Mouse (Mus musculus) neural tube, embryonic 12.5 days (tissue): ENCODE results near the gene Igll1. TPM values are rescaled to one million over a fixed set of nuclear protein-coding genes. Genes with fewer than 3 reads are reported as not detected.

Source experiments
- ATAC-seq: fragments of 200-750 bp; cut with Nextera tagmentation; 2 replicates; pipeline ENCODE4 v1.8.0; 2017; ENCODE audit warnings: low read depth, mild to moderate bottlenecking, moderate TSS enrichment, moderate library complexity; ENCODE audit not compliant: low FRiP score
- H3K27ac ChIP-seq: fragments of 300-500 bp; sonication (generic); 2 replicates; pipeline ENCODE4 v1.5.1; 2016
- H3K27me3 ChIP-seq: fragments of 300-500 bp; sonication (generic); replicated peaks from 2 replicates; pipeline ENCODE4 v1.6.1; 2016; ENCODE audit warnings: mild to moderate bottlenecking
- H3K36me3 ChIP-seq: fragments of 300-500 bp; sonication (generic); 2 replicates; pipeline ENCODE4 v1.6.1; 2016; ENCODE audit warnings: mild to moderate bottlenecking
- H3K4me1 ChIP-seq: fragments of 300-500 bp; sonication (generic); 2 replicates; pipeline ENCODE4 v1.6.1; 2016
- H3K4me2 ChIP-seq: fragments of 300-500 bp; sonication (generic); replicated peaks from 2 replicates; pipeline ENCODE4 v1.6.1; 2016; ENCODE audit warnings: mild to moderate bottlenecking
- H3K4me3 ChIP-seq: fragments of 300-500 bp; sonication (generic); 2 replicates; pipeline ENCODE4 v1.5.1; 2016
- H3K9ac ChIP-seq: fragments of 300-500 bp; sonication (generic); 2 replicates; pipeline ENCODE4 v1.6.1; 2016; ENCODE audit warnings: mild to moderate bottlenecking
- H3K9me3 ChIP-seq: fragments of 300-500 bp; sonication (generic); 2 replicates; pipeline ENCODE4 v1.6.1; 2016; ENCODE audit warnings: mild to moderate bottlenecking
- WGBS: fragments of 180-500 bp; shearing (Covaris S2); methylation state at CpG from one replicate; pipeline ENCODE4 v1.1.7; 2016; 5-methylcytosine and 5-hydroxymethylcytosine counted together
- polyA plus RNA-seq: library from polyadenylated mRNA; unstranded; fragments of >200 nt; fragmentation: Nextera tagmentation; extraction: Ambion mirVana; gene quantifications from 2 replicates; pipeline ENCODE4 v1.2.1, GENCODE M21; 2016

Igll1 gene
- polyA plus RNA-seq = 0.17 TPM in 1 of 2 replicates, not detected in the other

DNA sequence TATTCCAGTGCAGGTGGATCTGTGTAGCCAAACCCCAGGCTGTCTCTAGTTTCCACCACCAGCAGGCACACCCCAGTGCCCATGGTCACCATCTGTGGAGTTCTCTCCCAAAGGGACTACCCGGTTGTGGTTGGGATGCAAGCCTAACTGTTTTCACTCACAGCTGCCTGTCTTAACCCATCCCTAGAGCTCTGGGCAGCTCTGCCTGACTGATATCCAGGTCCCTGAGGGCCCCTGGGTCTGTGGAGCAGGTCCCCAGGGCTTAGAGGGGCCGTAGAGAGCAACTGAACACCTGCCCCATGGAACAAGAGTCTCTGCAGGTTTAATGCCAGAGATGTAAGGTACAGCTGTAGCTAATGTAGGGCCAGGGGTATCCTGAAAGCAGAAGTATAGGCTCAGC lies at the start of gene Igll1:
Gene Igll1 (minus strand): TSS at position 8 of the 400 bp plus-strand sequence.
- Histone ChIP-seq H3K9me3 (no peaks in the 10 kb centered on the region), H3K4me3 (no peak within 1 kb of the TSS), H3K27ac (no peak within 1 kb of the TSS), H3K4me1 (no peaks in the 10 kb centered on the region), H3K36me3 (no peaks in the 10 kb centered on the region), H3K9ac (no peak within 1 kb of the TSS), H3K27me3 (no peaks in the 10 kb centered on the region), H3K4me2 (no peak within 1 kb of the TSS)
- no peak for ATAC-seq
- WGBS = 79% methylated on average over 2 of the region's 2 CpGs

- peaks cover 77% of the 10 kb centered on the region for H3K36me3 ChIP-seq
Observed at GRCm38 (mm10) chr16:16913440-16913839, 49.7 kb upstream of the Igll1 start.

DNA sequence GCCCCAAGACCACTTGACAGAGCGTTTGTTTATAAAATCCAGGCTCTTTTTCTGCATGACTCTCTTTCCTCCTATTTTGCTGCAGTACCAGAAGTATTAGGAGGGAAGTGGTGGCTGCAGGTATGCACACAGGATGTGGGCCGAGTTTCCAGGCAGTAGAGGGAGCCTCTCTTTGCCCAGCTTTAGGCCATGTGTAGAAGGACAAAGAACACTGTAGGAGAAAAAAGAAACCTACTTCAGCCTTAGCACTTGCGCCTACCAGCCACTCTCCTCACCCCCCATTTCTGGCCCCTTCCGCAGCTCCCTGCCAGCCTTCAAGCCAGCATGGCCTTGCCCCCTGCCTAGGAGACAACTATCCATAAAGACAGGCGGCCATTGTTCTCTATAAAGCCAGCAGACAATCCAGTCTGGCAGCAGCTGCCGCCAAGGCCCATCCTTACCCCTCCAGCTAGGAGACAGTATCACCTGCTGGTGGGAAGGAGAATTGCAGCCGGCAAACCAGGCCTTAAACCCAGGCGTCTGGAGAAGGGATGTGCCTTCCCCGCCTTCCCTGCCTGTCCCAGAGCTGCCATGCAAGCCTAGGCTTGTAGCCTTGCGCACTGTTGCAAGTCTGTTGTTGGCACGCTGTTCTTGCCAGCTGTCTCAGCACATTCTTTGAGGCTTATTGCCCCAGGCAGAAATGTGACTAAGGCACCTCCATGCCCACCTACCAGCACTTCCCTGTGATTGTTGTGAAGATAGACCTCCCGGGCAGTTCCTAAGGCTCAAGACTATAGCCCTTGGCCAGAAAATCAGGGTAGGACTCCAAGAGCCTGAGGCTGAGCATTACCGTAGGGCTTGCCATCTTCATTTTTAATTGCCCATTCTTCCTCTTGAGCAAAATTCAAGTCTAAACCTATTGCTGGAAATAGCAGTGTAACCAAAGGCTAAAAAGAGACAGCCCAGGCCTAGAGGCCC lies 48.1 kb upstream of the Igll1 start:
- Histone ChIP-seq H3K9me3 (no peaks in the 10 kb centered on the region), H3K36me3 (peaks cover 66% of the 10 kb centered on the region), H3K27me3 (no peaks in the 10 kb centered on the region), H3K27ac (peak overlapping the region; percentile 27; the same call in 1 of the 2 replicates), H3K4me2 (no peak overlapping the region), H3K4me1 (peaks cover 8% of the 10 kb centered on the region), H3K9ac (no peak overlapping the region; the same call in 1 of the 2 replicates), H3K4me3 (no peak overlapping the region)
- 33% methylated on average over 13 of the region's 13 CpGs for WGBS
- peak; percentile 97 for ATAC-seq

More at GRCm38 (mm10) chr16:16913440-16913839, 49.7 kb upstream of the Igll1 start:
- peaks cover 8% of the 10 kb centered on the region for H3K4me1 ChIP-seq
- WGBS = 81% methylated on average over 1 of the region's 1 CpGs
- no peak overlapping the region for H3K27ac ChIP-seq
- H3K4me2 ChIP-seq = no peak overlapping the region
- H3K27me3 ChIP-seq = no peaks in the 10 kb centered on the region
- H3K9me3 ChIP-seq = no peaks in the 10 kb centered on the region
- no peak overlapping the region for H3K4me3 ChIP-seq
- no peak overlapping the region for H3K9ac ChIP-seq
- ATAC-seq = no peak

DNA sequence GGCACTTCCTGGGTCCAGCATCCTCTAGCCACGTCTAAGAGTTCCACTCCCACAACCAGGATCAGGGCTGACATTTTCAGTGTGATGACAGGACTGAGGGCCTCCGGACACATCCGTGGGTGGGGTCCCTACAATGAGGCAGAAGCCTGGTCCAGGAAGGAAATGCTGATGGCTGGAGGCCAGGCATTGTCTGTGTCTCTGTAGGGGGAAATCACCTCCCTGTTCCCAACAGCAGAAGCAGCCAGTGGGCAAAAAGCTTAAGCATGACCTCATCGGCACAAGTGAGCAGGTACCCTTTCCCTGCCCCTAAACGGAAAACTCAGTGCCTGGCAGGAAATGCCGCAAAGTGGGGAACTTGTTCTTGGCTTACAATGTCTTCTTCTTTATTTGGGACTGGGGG lies 44.0 kb upstream of the Igll1 start:
- Histone ChIP-seq H3K27ac (no peak overlapping the region), H3K4me3 (no peak overlapping the region), H3K4me1 (peaks cover 8% of the 10 kb centered on the region), H3K9ac (no peak overlapping the region), H3K27me3 (no peaks in the 10 kb centered on the region), H3K36me3 (peaks cover 57% of the 10 kb centered on the region), H3K9me3 (no peaks in the 10 kb centered on the region), H3K4me2 (no peak overlapping the region)
- 85% methylated on average over 6 of the region's 6 CpGs for WGBS
- no peak for ATAC-seq

- no peaks in the 10 kb centered on the region for H3K4me1 ChIP-seq
- H3K4me3 ChIP-seq = no peak overlapping the region
- no peaks in the 10 kb centered on the region for H3K27me3 ChIP-seq
- H3K36me3 ChIP-seq = peaks cover 39% of the 10 kb centered on the region
- 86% methylated on average over 5 of the region's 5 CpGs for WGBS
- no peak overlapping the region for H3K27ac ChIP-seq
- no peak for ATAC-seq
- H3K9ac ChIP-seq = no peak overlapping the region
- H3K9me3 ChIP-seq = no peaks in the 10 kb centered on the region
- no peak overlapping the region for H3K4me2 ChIP-seq
Observed at GRCm38 (mm10) chr16:16903188-16903587, 39.4 kb upstream of the Igll1 start.

DNA sequence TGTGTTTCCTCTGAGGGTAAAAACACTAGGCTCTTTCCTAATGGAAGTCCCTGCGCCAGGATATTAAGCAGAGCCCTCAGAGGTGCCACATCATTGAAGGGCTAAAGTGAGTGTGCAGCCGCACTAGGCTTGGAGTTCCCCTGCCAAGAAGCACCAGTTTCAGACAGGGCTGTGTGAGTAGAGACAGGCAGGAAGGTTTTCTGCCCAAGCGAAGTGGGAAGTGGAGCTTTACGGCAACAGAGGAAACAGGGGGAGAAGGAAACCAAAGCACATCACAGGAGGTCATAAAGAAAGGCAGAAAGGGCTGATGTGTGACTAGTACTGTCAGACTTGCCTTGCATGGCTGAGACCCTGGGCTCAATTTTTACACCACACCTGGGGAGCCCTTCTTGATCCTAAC lies 38.5 kb upstream of the Igll1 start:
- Histone ChIP-seq H3K4me1 (peaks cover 5% of the 10 kb centered on the region), H3K27ac (no peak overlapping the region), H3K4me3 (no peak overlapping the region), H3K36me3 (peaks cover 34% of the 10 kb centered on the region), H3K27me3 (no peaks in the 10 kb centered on the region), H3K9me3 (no peaks in the 10 kb centered on the region), H3K9ac (no peak overlapping the region), H3K4me2 (no peak overlapping the region)
- ATAC-seq = no peak
- WGBS = 89% methylated on average over 4 of the region's 4 CpGs

DNA sequence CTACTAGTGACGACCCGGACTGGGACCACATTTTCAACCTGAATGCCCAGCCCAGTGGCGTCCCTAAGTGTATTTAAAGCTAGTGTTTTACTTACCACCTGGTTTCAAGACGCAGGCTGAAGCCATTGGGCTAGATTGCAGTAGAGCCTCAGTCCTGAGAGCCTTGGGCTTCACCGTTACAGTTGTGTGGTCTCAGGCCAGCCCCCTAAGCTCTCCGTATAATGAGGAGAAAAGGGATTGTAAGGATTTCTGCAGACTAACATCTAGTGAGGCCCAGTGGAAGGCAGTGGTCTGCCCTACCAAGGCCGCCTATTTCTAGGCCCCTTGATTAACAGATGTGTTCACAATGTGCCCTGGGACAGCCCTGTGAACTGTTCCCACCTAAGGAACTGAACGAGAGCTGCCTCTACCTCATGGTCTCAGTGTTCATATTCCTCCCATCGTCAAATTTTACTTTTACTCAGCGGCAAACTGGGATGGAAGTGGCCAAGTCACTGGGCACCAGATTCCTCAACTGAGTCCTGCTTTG lies 33.3 kb upstream of the Igll1 start:
- ATAC-seq = no peak; the same call in none of the 2 replicates
- no peak overlapping the region for H3K27ac ChIP-seq
- no peaks in the 10 kb centered on the region for H3K27me3 ChIP-seq
- 32% methylated on average over 10 of the region's 10 CpGs for WGBS
- peak overlapping the region; percentile 56 for H3K4me3 ChIP-seq
- peak overlapping the region; percentile 67 for H3K9ac ChIP-seq
- H3K4me1 ChIP-seq = peaks cover 10% of the 10 kb centered on the region
- H3K9me3 ChIP-seq = no peaks in the 10 kb centered on the region
- peaks cover 26% of the 10 kb centered on the region for H3K36me3 ChIP-seq
- peak overlapping the region; percentile 74 for H3K4me2 ChIP-seq

- Histone ChIP-seq H3K36me3 (peaks cover 32% of the 10 kb centered on the region), H3K27ac (no peak within 1 kb of the TSS), H3K4me1 (peaks cover 10% of the 10 kb centered on the region), H3K27me3 (no peaks in the 10 kb centered on the region), H3K9ac (peak within 1 kb of the TSS; percentile 67), H3K4me2 (peak within 1 kb of the TSS; percentile 74), H3K9me3 (no peaks in the 10 kb centered on the region), H3K4me3 (peak within 1 kb of the TSS; percentile 56)
- peak; percentile 92 for ATAC-seq
- under 1% methylated on average over 29 of the region's 29 CpGs for WGBS
Observed at GRCm38 (mm10) chr16:16896382-16897055, 32.7 kb upstream of the Igll1 start, which contains the start of gene Ppm1f. Gene Ppm1f, plus strand, starts transcription at chr16:16896469.

DNA sequence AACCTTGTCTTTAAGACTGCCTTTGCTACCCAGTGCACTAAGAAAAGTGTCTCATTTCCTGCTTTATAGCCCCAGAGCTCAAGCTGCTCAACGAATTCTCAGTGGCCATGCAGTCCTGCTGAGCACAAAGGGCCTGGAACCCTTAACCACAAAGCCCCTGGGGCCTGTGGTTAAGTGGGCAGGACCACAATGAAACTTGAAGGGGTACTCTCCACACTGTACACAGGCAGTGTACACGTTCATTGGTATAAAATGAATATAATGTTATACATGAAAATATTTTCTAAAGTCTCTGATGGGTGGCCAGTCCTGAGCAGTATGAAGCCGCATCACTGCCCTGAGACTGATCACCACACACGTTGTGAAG lies 32.2 kb upstream of the Igll1 start:
- H3K36me3 ChIP-seq = peaks cover 37% of the 10 kb centered on the region
- H3K4me3 ChIP-seq = no peak overlapping the region
- H3K27me3 ChIP-seq = no peaks in the 10 kb centered on the region
- no peaks in the 10 kb centered on the region for H3K9me3 ChIP-seq
- no peak overlapping the region; the same call in 1 of the 2 replicates for H3K9ac ChIP-seq
- no peak for ATAC-seq
- 20% methylated on average over 4 of the region's 4 CpGs for WGBS
- peak overlapping the region; percentile 74 for H3K4me2 ChIP-seq
- peaks cover 10% of the 10 kb centered on the region for H3K4me1 ChIP-seq
- no peak overlapping the region for H3K27ac ChIP-seq

- H3K9me3 ChIP-seq = no peaks in the 10 kb centered on the region
Observed at GRCm38 (mm10) chr16:16892366-16892765, 28.6 kb upstream of the Igll1 start.

DNA sequence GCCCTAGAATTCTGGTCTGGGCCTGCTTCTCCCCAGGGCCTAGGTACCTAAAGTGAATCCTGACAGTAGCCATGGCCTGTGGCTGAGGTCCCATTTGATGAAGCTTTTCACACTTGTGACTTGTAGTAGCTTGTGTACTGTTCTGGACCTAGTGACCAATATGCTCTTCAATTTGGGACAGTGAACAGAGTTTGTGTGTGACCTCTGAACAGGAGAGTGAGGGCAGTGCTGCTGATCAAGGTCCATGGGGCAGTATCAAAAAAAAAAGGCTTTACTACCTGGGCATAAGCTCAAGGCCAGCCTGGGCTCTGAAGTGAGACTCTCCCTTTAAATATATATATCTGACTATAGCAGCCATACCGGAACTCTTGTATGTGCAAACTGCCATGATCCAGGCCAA lies 24.6 kb upstream of the Igll1 start:
- no peak overlapping the region for H3K27ac ChIP-seq
- no peaks in the 10 kb centered on the region for H3K27me3 ChIP-seq
- WGBS = 96% methylated on average over 1 of the region's 1 CpGs
- H3K4me1 ChIP-seq = no peaks in the 10 kb centered on the region
- no peaks in the 10 kb centered on the region for H3K9me3 ChIP-seq
- H3K4me2 ChIP-seq = no peak overlapping the region
- no peak overlapping the region for H3K4me3 ChIP-seq
- no peak overlapping the region for H3K9ac ChIP-seq
- H3K36me3 ChIP-seq = peaks cover 99% of the 10 kb centered on the region
- ATAC-seq = no peak

More at GRCm38 (mm10) chr16:16892366-16892765, 28.6 kb upstream of the Igll1 start:
- ATAC-seq = no peak
- Histone ChIP-seq H3K4me3 (no peak overlapping the region), H3K36me3 (peaks cover 70% of the 10 kb centered on the region), H3K27ac (no peak overlapping the region), H3K27me3 (no peaks in the 10 kb centered on the region), H3K4me2 (no peak overlapping the region), H3K9ac (no peak overlapping the region), H3K4me1 (peaks cover 6% of the 10 kb centered on the region)
- 92% methylated on average over 7 of the region's 7 CpGs for WGBS

GRCm38 (mm10) chr16:16879025-16879424 lies 15.2 kb upstream of the Igll1 start:
- Histone ChIP-seq H3K4me2 (no peak overlapping the region), H3K27ac (no peak overlapping the region), H3K4me1 (no peaks in the 10 kb centered on the region), H3K4me3 (no peak overlapping the region), H3K9me3 (0 out of 2 replicates have a peak, but pooled peaks cover 10% of the 10 kb centered on the region), H3K36me3 (peaks cover 85% of the 10 kb centered on the region), H3K9ac (no peak overlapping the region), H3K27me3 (no peaks in the 10 kb centered on the region)
- 93% methylated on average over 5 of the region's 5 CpGs for WGBS
- no peak for ATAC-seq
